Mouse (Mus musculus): Measurements from ENCODE around the gene Gm20388. TPM values are rescaled to one million over a fixed set of nuclear protein-coding genes. Genes with fewer than 3 reads are reported as not detected.

Gene Gm20388
- total RNA-seq, 2 experiments from 2014 or later: 18.5 to 23.8 TPM

- ATAC-seq (replicated peaks; ENCODE audit: poor library complexity, severe bottlenecking): no peak
Measured at GRCm38 (mm10) chr8:120552509-120552908, 641.9 kb downstream of the Gm20388 start.

GRCm38 (mm10) chr8:120553441-120554123, 642.9 kb downstream of the Gm20388 start:
- no peak for ATAC-seq (replicated peaks; ENCODE audit: poor library complexity, severe bottlenecking)

GRCm38 (mm10) chr8:120554466-120555039, 643.9 kb downstream of the Gm20388 start:
- ATAC-seq (replicated peaks; ENCODE audit: poor library complexity, severe bottlenecking): no peak

GRCm38 (mm10) chr8:120556198-120556892, 645.7 kb downstream of the Gm20388 start:
- ATAC-seq (replicated peaks; ENCODE audit: poor library complexity, severe bottlenecking): no peak

GRCm38 (mm10) chr8:120557170-120557965, 646.7 kb downstream of the Gm20388 start:
- no peak for ATAC-seq (replicated peaks; ENCODE audit: poor library complexity, severe bottlenecking)

- no peak for ATAC-seq (replicated peaks; ENCODE audit: poor library complexity, severe bottlenecking)
Measured at GRCm38 (mm10) chr8:120558162-120558561, 647.5 kb downstream of the Gm20388 start.

- ATAC-seq (replicated peaks; ENCODE audit: poor library complexity, severe bottlenecking): no peak
Measured at GRCm38 (mm10) chr8:120559654-120560053, 649.0 kb downstream of the Gm20388 start.

- no peak for ATAC-seq (replicated peaks; ENCODE audit: poor library complexity, severe bottlenecking)
Measured at GRCm38 (mm10) chr8:120560535-120560934, 649.9 kb downstream of the Gm20388 start.

GRCm38 (mm10) chr8:120561539-120562435, 651.1 kb downstream of the Gm20388 start:
- ATAC-seq (replicated peaks; ENCODE audit: poor library complexity, severe bottlenecking): no peak

GRCm38 (mm10) chr8:120562680-120563347, 652.2 kb downstream of the Gm20388 start:
- no peak for ATAC-seq (replicated peaks; ENCODE audit: poor library complexity, severe bottlenecking)

- ATAC-seq (replicated peaks; ENCODE audit: poor library complexity, severe bottlenecking): no peak
Measured at GRCm38 (mm10) chr8:120563348-120563724, 652.7 kb downstream of the Gm20388 start.

- ATAC-seq (replicated peaks; ENCODE audit: poor library complexity, severe bottlenecking): peak; percentile 83
Measured at GRCm38 (mm10) chr8:120563851-120564837, 653.5 kb downstream of the Gm20388 start.

- no peak for ATAC-seq (replicated peaks; ENCODE audit: poor library complexity, severe bottlenecking)
Measured at GRCm38 (mm10) chr8:120565151-120565711, 654.6 kb downstream of the Gm20388 start.

- ATAC-seq (replicated peaks; ENCODE audit: poor library complexity, severe bottlenecking): no peak
Measured at GRCm38 (mm10) chr8:120566681-120567080, 656.0 kb downstream of the Gm20388 start.

- ATAC-seq (replicated peaks; ENCODE audit: poor library complexity, severe bottlenecking): no peak
Measured at GRCm38 (mm10) chr8:120567731-120568130, 657.1 kb downstream of the Gm20388 start.

GRCm38 (mm10) chr8:120568164-120568798, 657.6 kb downstream of the Gm20388 start:
- no peak for ATAC-seq (replicated peaks; ENCODE audit: poor library complexity, severe bottlenecking)

GRCm38 (mm10) chr8:120569123-120569522, 658.5 kb downstream of the Gm20388 start:
- no peak for ATAC-seq (replicated peaks; ENCODE audit: poor library complexity, severe bottlenecking)
